Mouse (Mus musculus) heart, embryonic 14.5 days (tissue): Measurements from ENCODE around the gene Nf1. TPM values are rescaled to one million over a fixed set of nuclear protein-coding genes. Genes with fewer than 3 reads are reported as not detected.
A peak's percentile ranks its signal among the peaks of the same experiment; 100 is the strongest.

Source experiments
- ATAC-seq: fragments of 200-750 bp; cut with Nextera tagmentation; 2 replicates; pipeline ENCODE4 v1.8.0; 2017; ENCODE audit warnings: low read depth, moderate TSS enrichment; ENCODE audit not compliant: insufficient number of reproducible peaks, insufficient read depth, low FRiP score
- H3K27ac ChIP-seq, 2 experiments: fragments of 200-500 bp in 1 of 2; fragments of 300-500 bp in 1 of 2; sonication (generic) in 1 of 2; replicated peaks in 1 of 2; 2 replicates each; pipeline ENCODE4 v1.5.1; 2012 to 2014; ENCODE audit warnings: low read depth in 2 of 2, low read length in 2 of 2, control low read depth in 1 of 2, mild to moderate bottlenecking in 1 of 2, mixed read lengths in 1 of 2; ENCODE audit not compliant: control insufficient read depth in 1 of 2, insufficient read depth in 1 of 2
- H3K27me3 ChIP-seq: fragments of 300-500 bp; sonication (generic); 2 replicates; pipeline ENCODE4 v1.6.1; 2014; ENCODE audit warnings: mild to moderate bottlenecking, low read length, control low read depth; ENCODE audit not compliant: control insufficient read depth, insufficient read depth
- H3K36me3 ChIP-seq: fragments of 300-500 bp; sonication (generic); 2 replicates; pipeline ENCODE4 v1.6.1; 2014; ENCODE audit warnings: mild to moderate bottlenecking, control low read depth, low read length, mixed read lengths; ENCODE audit not compliant: control insufficient read depth, insufficient read depth
- H3K4me1 ChIP-seq, 2 experiments: fragments of 200-500 bp in 1 of 2; fragments of 300-500 bp in 1 of 2; sonication (generic) in 1 of 2; 2 replicates each; pipeline ENCODE4 v1.6.1; 2012 to 2014; ENCODE audit warnings: low read length in 2 of 2, control low read depth in 1 of 2, mixed read lengths in 1 of 2; ENCODE audit not compliant: control insufficient read depth in 2 of 2, insufficient read depth in 2 of 2
- H3K4me2 ChIP-seq: fragments of 300-500 bp; sonication (generic); 2 replicates; pipeline ENCODE4 v1.6.1; 2014; ENCODE audit warnings: mild to moderate bottlenecking, low read length
- H3K4me3 ChIP-seq, 2 experiments: fragments of 200-500 bp in 1 of 2; fragments of 300-500 bp in 1 of 2; sonication (generic) in 1 of 2; 2 replicates each; pipeline ENCODE4 v1.5.1; 2012 to 2014; ENCODE audit warnings: low read length in 2 of 2, mild to moderate bottlenecking in 2 of 2, control low read depth in 1 of 2, low read depth in 1 of 2, moderate library complexity in 1 of 2; ENCODE audit not compliant: control insufficient read depth in 1 of 2, insufficient read depth in 1 of 2
- H3K9ac ChIP-seq: fragments of 300-500 bp; sonication (generic); 2 replicates; pipeline ENCODE4 v1.6.1; 2014; ENCODE audit warnings: mild to moderate bottlenecking, low read length
- H3K9me3 ChIP-seq: fragments of 300-500 bp; sonication (generic); 2 replicates; pipeline ENCODE4 v1.6.1; 2016; ENCODE audit warnings: low read length, control low read depth; ENCODE audit not compliant: control insufficient read depth
- WGBS: fragments of 180-500 bp; shearing (Covaris S2); extraction: QIAGEN DNeasy Blood & Tissue Kit; methylation state at CpG from one replicate; pipeline ENCODE4 v1.1.7; 2014; 5-methylcytosine and 5-hydroxymethylcytosine counted together
- polyA plus RNA-seq: library from polyadenylated mRNA; unstranded; fragments of >200 nt; fragmentation: Nextera tagmentation; extraction: Ambion mirVana; gene quantifications from 2 replicates; pipeline ENCODE4 v1.2.1, GENCODE M21; 2014

Nf1 gene
- polyA plus RNA-seq, 1 experiment from 2014 or later: 7.7 TPM

- no peak overlapping the region for H3K4me3 ChIP-seq
- no peaks in the 10 kb centered on the region for H3K27me3 ChIP-seq
- peaks cover 12 to 15% of the 10 kb centered on the region in 2 experiments for H3K4me1 ChIP-seq
- H3K36me3 ChIP-seq: peaks cover 19% of the 10 kb centered on the region
- no peak overlapping the region for H3K4me2 ChIP-seq
- ATAC-seq: no peak
- no peak overlapping the region for H3K27ac ChIP-seq
- no peak overlapping the region for H3K9ac ChIP-seq
- no peaks in the 10 kb centered on the region for H3K9me3 ChIP-seq
- WGBS: 96% methylated on average over 3 of the region's 3 CpGs
These were observed 189.1 kb downstream of the Nf1 start for GRCm38 (mm10) chr11:79528601-79529000.

GRCm38 (mm10) chr11:79529226-79529625, 189.7 kb downstream of the Nf1 start:
- no peaks in the 10 kb centered on the region for H3K27me3 ChIP-seq
- H3K4me3 ChIP-seq: no peak overlapping the region
- 94% methylated on average over 6 of the region's 6 CpGs for WGBS
- ATAC-seq: no peak
- peaks cover 17 to 22% of the 10 kb centered on the region in 2 experiments for H3K4me1 ChIP-seq
- H3K4me2 ChIP-seq: no peak overlapping the region
- no peak overlapping the region for H3K9ac ChIP-seq
- H3K9me3 ChIP-seq: no peaks in the 10 kb centered on the region
- H3K27ac ChIP-seq: no peak overlapping the region
- peaks cover 16% of the 10 kb centered on the region for H3K36me3 ChIP-seq

- Histone ChIP-seq H3K4me2 (no peak overlapping the region), H3K27me3 (no peaks in the 10 kb centered on the region), H3K9me3 (no peaks in the 10 kb centered on the region), H3K36me3 (peaks cover 15% of the 10 kb centered on the region), H3K27ac (no peak overlapping the region), H3K4me3 (no peak overlapping the region), H3K4me1 (peaks cover 18 to 27% of the 10 kb centered on the region in 2 experiments), H3K9ac (no peak overlapping the region)
- 98% methylated on average over 2 of the region's 2 CpGs for WGBS
- no peak for ATAC-seq
These were observed 190.2 kb downstream of the Nf1 start for GRCm38 (mm10) chr11:79529736-79530135.

- Histone ChIP-seq H3K27me3 (no peaks in the 10 kb centered on the region), H3K4me3 (no peak within 1 kb of the TSS), H3K9me3 (no peaks in the 10 kb centered on the region), H3K36me3 (peaks cover 16% of the 10 kb centered on the region), H3K4me1 (peaks cover 18 to 28% of the 10 kb centered on the region in 2 experiments), H3K4me2 (no peak within 1 kb of the TSS), H3K27ac (no peak within 1 kb of the TSS), H3K9ac (no peak within 1 kb of the TSS)
- 85% methylated on average over 7 of the region's 7 CpGs for WGBS
- ATAC-seq: no peak
These were observed 190.9 kb downstream of the Nf1 start, which contains the start of the genes Evi2 and Evi2a for GRCm38 (mm10) chr11:79530333-79530761. TSS of gene Evi2 (minus strand) at chr11:79530589. TSS of gene Evi2a (minus strand) at chr11:79530609.

- 88% methylated on average over 11 of the region's 11 CpGs for WGBS
- no peak overlapping the region for H3K27ac ChIP-seq
- H3K4me1 ChIP-seq: peaks cover 18 to 28% of the 10 kb centered on the region in 2 experiments
- H3K4me2 ChIP-seq: no peak overlapping the region
- no peak for ATAC-seq
- no peaks in the 10 kb centered on the region for H3K27me3 ChIP-seq
- peaks cover 21% of the 10 kb centered on the region for H3K36me3 ChIP-seq
- H3K4me3 ChIP-seq: no peak overlapping the region
- no peaks in the 10 kb centered on the region for H3K9me3 ChIP-seq
- H3K9ac ChIP-seq: no peak overlapping the region
These were observed 191.3 kb downstream of the Nf1 start for GRCm38 (mm10) chr11:79530774-79531173.

GRCm38 (mm10) chr11:79531485-79531884, 192.0 kb downstream of the Nf1 start:
- Histone ChIP-seq H3K9me3 (no peaks in the 10 kb centered on the region), H3K4me2 (no peak overlapping the region), H3K27me3 (no peaks in the 10 kb centered on the region), H3K9ac (no peak overlapping the region), H3K4me3 (no peak overlapping the region), H3K27ac (no peak overlapping the region), H3K4me1 (peaks cover 18 to 28% of the 10 kb centered on the region in 2 experiments), H3K36me3 (peaks cover 26% of the 10 kb centered on the region)
- ATAC-seq: no peak
- 95% methylated on average over 4 of the region's 4 CpGs for WGBS

GRCm38 (mm10) chr11:79533311-79533710, 193.8 kb downstream of the Nf1 start:
- Histone ChIP-seq H3K4me2 (no peak overlapping the region), H3K36me3 (peaks cover 38% of the 10 kb centered on the region), H3K4me1 (peaks cover 12 to 18% of the 10 kb centered on the region in 2 experiments), H3K27ac (no peak overlapping the region), H3K9ac (no peak overlapping the region), H3K4me3 (no peak overlapping the region), H3K27me3 (no peaks in the 10 kb centered on the region), H3K9me3 (no peaks in the 10 kb centered on the region)
- peak; percentile 69; the same call in 1 of the 2 replicates for ATAC-seq
- 30% methylated on average over 6 of the region's 6 CpGs for WGBS
